Mouse (Mus musculus) limb, embryonic 14.5 days (tissue): Measurements from ENCODE around the gene Fam120b. TPM values are rescaled to one million over a fixed set of nuclear protein-coding genes. Genes with fewer than 3 reads are reported as not detected.

ENCODE experiments used
- ATAC-seq: fragments of 200-750 bp; cut with Nextera tagmentation; 2 replicates; pipeline ENCODE4 v1.8.0; 2017; ENCODE audit warnings: low read depth, moderate number of reproducible peaks, moderate TSS enrichment; ENCODE audit not compliant: low FRiP score
- DNase-seq: peaks from one replicate; pipeline ENCODE4 v3.0.0-alpha.2; 2015; ENCODE audit warnings: low spot score
- H3K27ac ChIP-seq: fragments of 300-500 bp; sonication (generic); replicated peaks from 2 replicates; pipeline ENCODE4 v1.5.1; 2014; ENCODE audit warnings: low read depth, mild to moderate bottlenecking, low read length, moderate library complexity, mixed read lengths
- H3K27me3 ChIP-seq: fragments of 300-500 bp; sonication (generic); 2 replicates; pipeline ENCODE4 v1.6.1; 2014; ENCODE audit warnings: low read length, mixed read lengths; ENCODE audit not compliant: control insufficient read depth, insufficient read depth
- H3K36me3 ChIP-seq: fragments of 300-500 bp; sonication (generic); 2 replicates; pipeline ENCODE4 v1.6.1; 2014; ENCODE audit warnings: mild to moderate bottlenecking, low read length, moderate library complexity, mixed read lengths; ENCODE audit not compliant: control insufficient read depth, insufficient read depth
- H3K4me1 ChIP-seq: fragments of 300-500 bp; sonication (generic); 2 replicates; pipeline ENCODE4 v1.6.1; 2014; ENCODE audit warnings: antibody characterized with exemption, low read length, mixed read lengths; ENCODE audit not compliant: control insufficient read depth, insufficient read depth
- H3K4me2 ChIP-seq: fragments of 300-500 bp; sonication (generic); replicated peaks from 2 replicates; pipeline ENCODE4 v1.6.1; 2014; ENCODE audit warnings: low read depth, mild to moderate bottlenecking, low read length, moderate library complexity; ENCODE audit not compliant: severe bottlenecking
- H3K4me3 ChIP-seq: fragments of 300-500 bp; sonication (generic); replicated peaks from 2 replicates; pipeline ENCODE4 v1.5.1; 2014; ENCODE audit warnings: low read length
- H3K9ac ChIP-seq: fragments of 300-500 bp; sonication (generic); 2 replicates; pipeline ENCODE4 v1.6.1; 2014; ENCODE audit warnings: mild to moderate bottlenecking, low read depth, low read length, moderate library complexity; ENCODE audit not compliant: severe bottlenecking
- H3K9me3 ChIP-seq: fragments of 300-500 bp; sonication (generic); 2 replicates; pipeline ENCODE4 v1.6.1; 2016; ENCODE audit warnings: low read length; ENCODE audit not compliant: control insufficient read depth
- POLR2A ChIP-seq: fragments of 200-500 bp; IDR thresholded peaks from 2 replicates; pipeline ENCODE4 v1.8.0; 2012; ENCODE audit warnings: inconsistent platforms, mild to moderate bottlenecking, moderate library complexity, borderline replicate concordance; ENCODE audit not compliant: insufficient read depth, insufficient read length; ENCODE audit errors: extremely low read depth
- WGBS: fragments of 180-500 bp; shearing (Covaris S2); extraction: QIAGEN DNeasy Blood & Tissue Kit; methylation state at CpG from one replicate; pipeline ENCODE4 v1.1.7; 2014; 5-methylcytosine and 5-hydroxymethylcytosine counted together
- polyA plus RNA-seq, 2 experiments: library from polyadenylated mRNA; depleted of rRNA in 1 of 2; stranded (reverse) in 1 of 2; unstranded in 1 of 2; fragments of >200 nt; fragmentation: Nextera tagmentation in 1 of 2; extraction: Ambion mirVana in 1 of 2; gene quantifications; 2 replicates each; pipeline versions ENCODE4 v1.2.1 to v1.2.3; 2012 to 2014

Gene Fam120b
- polyA plus RNA-seq (2012; rRNA removed) (18.9 and 19.0 TPM in 2 replicates), polyA plus RNA-seq (2014; fragmentation: Nextera tagmentation; extraction: Ambion mirVana) (25.7 and 30.7 TPM in 2 replicates)

GRCm38 (mm10) chr17:15395997-15396675 lies at the start of gene Fam120b:
Gene Fam120b, plus strand, starts transcription at chr17:15396202.
- peak within 1 kb of the TSS; percentile 85 for H3K9ac ChIP-seq
- H3K9me3 ChIP-seq = no peaks in the 10 kb centered on the region
- H3K4me2 ChIP-seq = peak within 1 kb of the TSS; percentile 86
- TF ChIP-seq POLR2A = peak; percentile 50; the same call in 1 of the 2 replicates
- ATAC-seq (peak; percentile 99), DNase-seq (peak; percentile 97)
- H3K36me3 ChIP-seq = no peaks in the 10 kb centered on the region
- H3K27me3 ChIP-seq = peaks cover 8% of the 10 kb centered on the region; the same call in 1 of the 2 replicates
- 1% methylated on average over 31 of the region's 31 CpGs for WGBS
- peak within 1 kb of the TSS; percentile 86 for H3K27ac ChIP-seq
- H3K4me3 ChIP-seq = peak within 1 kb of the TSS; percentile 79
- peaks cover 18% of the 10 kb centered on the region for H3K4me1 ChIP-seq

DNA sequence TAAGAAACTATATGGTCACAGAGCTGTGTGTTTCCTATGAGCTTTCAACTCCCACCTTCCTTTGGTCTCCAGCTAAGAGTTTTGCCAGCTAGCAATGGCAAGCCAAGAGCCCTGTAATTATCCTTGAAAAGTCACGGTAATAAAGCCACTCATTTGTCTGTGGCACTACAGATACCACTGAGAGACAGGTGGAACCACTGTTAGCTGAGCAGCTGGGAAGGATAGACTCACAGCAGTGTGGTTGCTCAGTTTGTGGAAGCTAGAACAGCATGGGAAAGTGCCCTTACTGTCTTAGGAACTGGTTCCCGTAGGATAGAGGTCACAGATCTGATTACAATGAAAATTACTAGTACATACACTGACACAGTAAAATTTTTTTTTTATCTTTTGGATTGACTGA lies 45.9 kb upstream of the Fam120b start:
- ATAC-seq = no peak
- H3K9me3 ChIP-seq = no peaks in the 10 kb centered on the region
- H3K4me3 ChIP-seq = no peak overlapping the region
- DNase-seq = no peak
- no peaks in the 10 kb centered on the region for H3K27me3 ChIP-seq
- H3K27ac ChIP-seq = no peak overlapping the region
- TF ChIP-seq POLR2A = no peak
- H3K4me1 ChIP-seq = no peaks in the 10 kb centered on the region
- WGBS = 58% methylated on average over 2 of the region's 2 CpGs
- H3K9ac ChIP-seq = no peak overlapping the region
- no peak overlapping the region for H3K4me2 ChIP-seq
- no peaks in the 10 kb centered on the region for H3K36me3 ChIP-seq

DNA sequence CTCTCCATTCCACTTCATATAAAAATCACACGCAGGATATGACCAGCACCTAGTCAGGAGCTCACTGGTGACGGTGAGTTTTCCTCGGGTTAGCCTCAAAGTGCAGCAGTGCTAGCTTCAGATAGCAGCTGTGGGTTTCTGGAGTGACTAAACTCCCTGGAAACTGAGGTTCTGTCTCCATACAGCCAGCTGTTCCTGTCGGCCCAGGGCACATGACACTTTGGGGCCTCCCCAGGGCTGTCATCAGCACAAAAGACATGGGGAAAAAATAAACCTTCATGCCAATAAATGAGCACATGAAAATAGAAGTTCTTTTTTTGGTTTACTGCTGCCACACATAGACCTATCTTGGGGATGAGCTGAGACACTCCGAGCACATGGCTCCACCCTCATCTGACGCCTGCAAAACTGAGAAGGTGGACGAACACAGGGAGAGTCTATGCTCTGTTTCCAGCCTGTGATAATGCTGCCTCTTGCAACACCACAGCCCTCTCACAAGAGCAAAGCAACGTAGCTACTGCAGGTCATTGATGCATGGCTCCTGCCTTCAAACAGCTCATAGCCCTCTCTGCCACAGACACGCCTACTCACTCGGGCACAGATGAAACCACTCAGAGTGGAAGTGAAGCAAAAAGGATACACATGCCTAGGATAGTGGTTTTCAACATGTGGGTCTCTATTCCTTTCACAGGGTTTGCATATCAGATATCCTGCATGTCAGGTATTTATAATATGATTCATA lies 43.0 kb upstream of the Fam120b start:
- 63% methylated on average over 10 of the region's 10 CpGs for WGBS
- ATAC-seq (no peak; the same call in 1 of the 2 replicates), DNase-seq (no peak)
- H3K4me1 ChIP-seq = no peaks in the 10 kb centered on the region
- no peak overlapping the region for H3K9ac ChIP-seq
- no peaks in the 10 kb centered on the region for H3K36me3 ChIP-seq
- H3K4me3 ChIP-seq = no peak overlapping the region
- no peak overlapping the region for H3K4me2 ChIP-seq
- no peaks in the 10 kb centered on the region for H3K9me3 ChIP-seq
- H3K27me3 ChIP-seq = no peaks in the 10 kb centered on the region
- no peak overlapping the region for H3K27ac ChIP-seq
- TF ChIP-seq POLR2A = no peak

DNA sequence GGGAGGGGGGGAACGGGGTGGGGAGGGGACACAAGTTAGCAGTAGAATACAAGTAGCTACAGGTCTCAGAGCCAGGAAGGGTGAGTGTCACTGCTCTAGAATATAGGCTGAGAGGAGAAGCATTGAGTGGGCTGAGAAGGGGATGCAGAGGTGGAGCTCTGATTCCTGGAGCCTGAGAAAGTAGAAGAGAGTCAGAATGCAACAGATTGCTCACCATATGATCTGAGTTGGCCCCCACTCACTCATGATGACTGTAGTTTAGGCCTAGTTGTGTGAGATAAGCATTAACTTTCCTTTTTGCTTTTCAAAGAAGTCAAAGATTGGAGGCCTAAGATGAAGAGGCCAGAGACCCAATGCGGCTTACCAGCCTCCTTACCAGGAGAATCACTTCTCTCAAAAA lies 42.0 kb upstream of the Fam120b start:
- H3K36me3 ChIP-seq = no peaks in the 10 kb centered on the region
- H3K9ac ChIP-seq = no peak overlapping the region
- H3K4me1 ChIP-seq = no peaks in the 10 kb centered on the region
- H3K4me2 ChIP-seq = no peak overlapping the region
- WGBS = 79% methylated on average over 2 of the region's 2 CpGs
- H3K4me3 ChIP-seq = no peak overlapping the region
- DNase-seq (no peak), ATAC-seq (no peak)
- H3K27me3 ChIP-seq = no peaks in the 10 kb centered on the region
- H3K27ac ChIP-seq = no peak overlapping the region
- no peak for TF ChIP-seq POLR2A
- H3K9me3 ChIP-seq = no peaks in the 10 kb centered on the region

DNA sequence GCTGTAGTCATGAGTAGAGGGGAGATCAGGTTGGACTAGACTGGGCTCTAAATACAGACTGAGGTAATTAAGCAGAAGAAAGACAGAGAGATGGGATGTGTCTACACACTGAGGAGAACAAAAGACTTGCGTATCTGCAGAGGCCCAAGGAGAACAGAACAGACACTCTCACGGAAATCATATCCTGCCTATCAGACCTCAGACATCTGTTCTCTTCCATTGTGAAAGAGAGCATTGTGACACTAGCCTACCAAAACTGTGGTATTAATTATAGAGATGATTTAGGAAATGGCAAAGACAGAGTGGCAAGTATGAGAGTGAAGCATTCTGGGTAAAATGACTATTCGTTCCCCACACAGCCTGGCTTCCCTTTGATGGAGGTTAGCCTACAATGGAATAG lies 40.9 kb upstream of the Fam120b start:
- Histone ChIP-seq H3K9me3 (no peaks in the 10 kb centered on the region), H3K27me3 (no peaks in the 10 kb centered on the region), H3K9ac (no peak overlapping the region), H3K4me2 (no peak overlapping the region), H3K36me3 (no peaks in the 10 kb centered on the region), H3K27ac (no peak overlapping the region), H3K4me1 (no peaks in the 10 kb centered on the region), H3K4me3 (no peak overlapping the region)
- TF ChIP-seq POLR2A = no peak
- DNase-seq (no peak), ATAC-seq (no peak)
- 97% methylated on average over 3 of the region's 3 CpGs for WGBS
